Mouse (Mus musculus): Measurements from ENCODE around the gene Gstp3. TPM values are rescaled to one million over a fixed set of nuclear protein-coding genes. Genes with fewer than 3 reads are reported as not detected.
"Not testable (repeated sequence)": the region's sequence is repeated elsewhere in the genome, so short reads cannot be mapped to it uniquely, and the experiment has no call there.

Gstp3 gene
- polyA plus RNA-seq, 1 experiment, result 15.9 TPM

- H3K4me1 ChIP-seq (ENCODE audit: control insufficient read depth, insufficient read depth, low read length), result peaks cover 7% of the 10 kb centered on the region
- 10% methylated on average over 4 of the region's 4 CpGs for WGBS
- no peak for TF ChIP-seq POLR2A (IDR thresholded peaks at IDR 0.05; ENCODE audit: borderline replicate concordance, extremely low read depth, low read depth, low read length)
- peak; percentile 77 for TF ChIP-seq CTCF (IDR thresholded peaks at IDR 0.05; ENCODE audit: insufficient read depth, low read length)
- peak; percentile 80 for DNase-seq
- H3K4me3 ChIP-seq (replicated peaks; ENCODE audit: extremely low read depth, low read depth, low read length), result no peak overlapping the region
Observed at GRCm38 (mm10) chr19:4047859-4048258, 11.5 kb downstream of the Gstp3 start.

DNA sequence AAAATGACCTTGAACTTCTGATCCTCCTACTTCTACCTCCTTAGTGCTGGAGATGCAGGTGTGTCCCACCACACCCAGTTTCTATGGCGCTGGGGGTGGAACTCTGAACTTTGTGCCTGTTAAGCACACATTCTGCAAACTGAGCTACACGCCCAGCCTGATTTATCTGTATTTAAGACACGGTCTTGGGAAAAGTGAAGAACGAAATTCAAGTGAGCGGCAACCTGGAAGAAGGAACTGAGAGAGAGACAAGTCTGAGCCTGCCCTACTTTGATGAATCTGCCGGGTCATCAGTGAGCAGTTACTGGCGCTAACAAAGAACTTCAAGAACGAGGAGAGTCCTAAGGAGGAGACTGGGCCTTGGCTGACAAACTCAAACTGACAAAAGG lies 12.5 kb downstream of the Gstp3 start:
- Histone ChIP-seq H3K4me3 (replicated peaks; ENCODE audit: extremely low read depth, low read depth, low read length) (no peak overlapping the region), H3K4me1 (ENCODE audit: control insufficient read depth, insufficient read depth, low read length) (peaks cover 7% of the 10 kb centered on the region)
- WGBS, result 80% methylated on average over 8 of the region's 8 CpGs
- TF ChIP-seq CTCF (IDR thresholded peaks at IDR 0.05; ENCODE audit: insufficient read depth, low read length), result no peak
- TF ChIP-seq POLR2A (IDR thresholded peaks at IDR 0.05; ENCODE audit: borderline replicate concordance, extremely low read depth, low read depth, low read length), result no peak
- no peak for DNase-seq

GRCm38 (mm10) chr19:4045966-4046865 lies 13.2 kb downstream of the Gstp3 start, which contains the start of gene Gstp2:
Gene Gstp2, minus strand, starts transcription at chr19:4046023.
- TF ChIP-seq POLR2A (IDR thresholded peaks at IDR 0.05; ENCODE audit: borderline replicate concordance, extremely low read depth, low read depth, low read length) (peak; percentile 55; the same call in 1 of the 2 replicates), CTCF (IDR thresholded peaks at IDR 0.05; ENCODE audit: insufficient read depth, low read length) (peak; percentile 65)
- Histone ChIP-seq H3K4me3 (replicated peaks; ENCODE audit: extremely low read depth, low read depth, low read length) (no peak within 1 kb of the TSS), H3K4me1 (ENCODE audit: control insufficient read depth, insufficient read depth, low read length) (peaks cover 7% of the 10 kb centered on the region)
- DNase-seq, result peak; percentile 79
- 14% methylated on average over 16 of the region's 16 CpGs for WGBS

DNA sequence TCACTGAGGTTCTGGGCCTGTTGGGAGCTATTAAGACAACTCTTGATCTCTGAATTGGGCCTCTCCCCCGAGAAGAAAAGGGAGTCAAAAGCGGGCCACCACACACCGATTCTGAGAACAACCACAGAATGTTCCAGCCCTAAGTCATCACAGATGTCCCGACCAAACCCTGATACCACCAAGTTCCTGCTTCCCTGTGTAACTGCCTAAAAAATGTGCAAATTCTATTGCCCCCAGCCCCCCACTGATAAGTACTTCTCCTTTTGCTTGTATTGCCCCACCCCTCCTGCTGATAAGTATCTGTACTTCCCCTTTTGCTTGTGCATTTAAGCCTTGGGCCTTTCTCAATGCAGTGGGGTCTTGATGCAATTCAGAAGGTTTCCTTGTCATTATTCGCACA lies 15.3 kb downstream of the Gstp3 start:
- WGBS, result 80% methylated on average over 5 of the region's 5 CpGs
- H3K4me3 ChIP-seq (replicated peaks; ENCODE audit: extremely low read depth, low read depth, low read length); DNase-seq; H3K4me1 ChIP-seq (ENCODE audit: control insufficient read depth, insufficient read depth, low read length): not testable (repeated sequence)

DNA sequence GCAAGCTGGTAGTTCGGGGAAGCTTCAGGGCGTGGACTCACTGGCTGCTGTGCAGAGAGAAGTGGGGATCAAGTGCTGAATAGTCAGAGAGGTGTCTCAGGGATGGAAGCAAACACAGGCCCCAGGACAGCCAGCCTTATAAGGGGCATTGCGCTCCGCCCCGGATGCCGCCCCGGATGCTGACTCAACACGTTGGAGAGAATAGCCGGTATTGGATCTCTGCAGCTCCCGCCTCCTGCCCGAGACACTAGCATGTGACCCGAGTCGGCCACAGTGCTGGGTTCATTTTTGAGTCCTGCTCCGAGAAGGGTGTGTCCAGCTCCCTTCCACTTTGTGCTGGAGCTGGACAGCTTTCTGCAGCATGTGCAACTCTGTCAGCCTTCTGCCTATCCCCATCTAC lies 17.2 kb downstream of the Gstp3 start:
- Histone ChIP-seq H3K4me1 (ENCODE audit: control insufficient read depth, insufficient read depth, low read length) (peaks cover 14% of the 10 kb centered on the region), H3K4me3 (replicated peaks; ENCODE audit: extremely low read depth, low read depth, low read length) (no peak overlapping the region)
- peak; percentile 30 for DNase-seq
- WGBS, result 50% methylated on average over 14 of the region's 14 CpGs
- TF ChIP-seq POLR2A (IDR thresholded peaks at IDR 0.05; ENCODE audit: borderline replicate concordance, extremely low read depth, low read depth, low read length) (no peak), CTCF (IDR thresholded peaks at IDR 0.05; ENCODE audit: insufficient read depth, low read length) (no peak)

- not testable (repeated sequence) for DNase-seq; H3K4me3 ChIP-seq (replicated peaks; ENCODE audit: extremely low read depth, low read depth, low read length)
- WGBS, result 92% methylated on average over 4 of the region's 4 CpGs
- peaks cover 16% of the 10 kb centered on the region for H3K4me1 ChIP-seq (ENCODE audit: control insufficient read depth, insufficient read depth, low read length)
Observed at GRCm38 (mm10) chr19:4041500-4041899, 17.9 kb downstream of the Gstp3 start.

GRCm38 (mm10) chr19:4040941-4041340 lies 18.4 kb downstream of the Gstp3 start:
- H3K4me1 ChIP-seq (ENCODE audit: control insufficient read depth, insufficient read depth, low read length), result peaks cover 14% of the 10 kb centered on the region
- not testable (repeated sequence) for DNase-seq; H3K4me3 ChIP-seq (replicated peaks; ENCODE audit: extremely low read depth, low read depth, low read length)
- 85% methylated on average over 5 of the region's 5 CpGs for whole genome bisulfite sequencing

DNA sequence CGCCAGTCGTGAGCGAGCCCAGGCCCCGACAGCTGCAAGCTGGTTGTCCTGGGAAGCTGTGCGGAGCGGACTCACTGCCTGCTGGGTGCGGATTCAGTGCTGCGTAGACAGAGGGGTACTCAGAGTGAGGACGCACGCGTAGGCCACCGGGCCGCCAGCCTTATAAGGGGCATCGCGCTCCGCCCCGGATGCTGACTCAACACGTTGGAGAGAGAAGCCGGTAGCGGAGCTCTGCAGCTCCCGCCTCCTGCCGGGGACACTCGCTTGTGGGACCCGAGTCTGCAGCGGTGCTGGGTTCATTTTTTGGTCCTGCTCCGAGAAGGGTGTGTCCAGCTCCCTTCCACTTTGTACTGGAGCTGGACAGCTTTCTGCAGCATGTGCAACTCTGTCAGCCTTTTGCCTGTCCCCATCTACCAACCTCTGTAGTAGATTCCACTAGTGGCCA lies 21.6 kb downstream of the Gstp3 start, which contains the start of gene Gstp1:
TSS of gene Gstp1 (minus strand) at position 198 of the 445 bp plus-strand sequence.
- TF ChIP-seq POLR2A (IDR thresholded peaks at IDR 0.05; ENCODE audit: borderline replicate concordance, extremely low read depth, low read depth, low read length) (peak; percentile 98), CTCF (IDR thresholded peaks at IDR 0.05; ENCODE audit: insufficient read depth, low read length) (peak; percentile 18; the same call in 1 of the 2 replicates)
- peak; percentile 87 for DNase-seq
- peaks cover 9% of the 10 kb centered on the region; the same call in 1 of the 2 replicates for H3K4me1 ChIP-seq (ENCODE audit: control insufficient read depth, insufficient read depth, low read length)
- H3K4me3 ChIP-seq (replicated peaks; ENCODE audit: extremely low read depth, low read depth, low read length), result peak within 1 kb of the TSS; percentile 99
- WGBS, result 1% methylated on average over 26 of the region's 26 CpGs

DNA sequence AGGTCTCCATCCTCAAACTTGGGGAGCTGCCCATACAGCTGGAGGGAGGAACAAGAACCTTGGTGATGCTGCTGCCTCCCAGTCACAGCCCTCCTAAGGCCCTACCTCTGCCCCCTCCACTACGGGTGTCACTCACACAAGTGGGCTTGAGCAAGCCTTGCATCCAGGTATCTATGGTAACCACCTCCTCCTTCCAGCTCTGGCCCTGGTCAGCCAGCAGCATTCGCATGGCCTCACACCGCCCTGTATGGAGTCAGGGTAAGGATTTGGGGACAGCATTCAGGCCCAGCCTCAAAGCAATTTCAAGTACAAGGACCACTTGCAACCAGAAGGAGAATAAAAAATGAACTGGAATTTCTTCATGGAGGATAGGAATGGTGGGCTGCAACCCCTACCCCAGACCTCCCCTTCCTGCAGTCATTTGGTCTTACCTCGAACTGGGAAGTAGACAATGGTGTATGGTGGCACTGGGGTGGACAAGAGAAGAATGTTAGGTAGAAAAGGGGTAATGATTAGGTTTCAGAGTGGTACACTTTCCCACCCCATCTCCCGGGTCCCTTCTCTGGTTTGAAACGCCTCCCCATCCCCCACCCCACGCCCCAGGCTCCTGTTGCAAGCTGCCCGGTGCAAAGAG lies 22.1 kb downstream of the Gstp3 start:
- DNase-seq; H3K4me1 ChIP-seq (ENCODE audit: control insufficient read depth, insufficient read depth, low read length): not testable (repeated sequence)
- 28% methylated on average over 8 of the region's 8 CpGs for WGBS
- H3K4me3 ChIP-seq (replicated peaks; ENCODE audit: extremely low read depth, low read depth, low read length), result peak overlapping the region; percentile 99

Measured in lung, adult 2 months (tissue).